Mouse (Mus musculus) lung, adult 2 months (tissue): Measurements from ENCODE around the gene Chd2.

Experiments used
- CTCF ChIP-seq: fragments of 200-500 bp; IDR thresholded peaks from 2 replicates; pipeline ENCODE4 v1.5.1; 2011; ENCODE audit warnings: mild to moderate bottlenecking, low read length, control low read depth; ENCODE audit not compliant: insufficient read depth
- POLR2A ChIP-seq: fragments of 200-500 bp; IDR thresholded peaks from 2 replicates; pipeline ENCODE4 v1.6.1; 2011; ENCODE audit warnings: low read depth, mild to moderate bottlenecking, control low read depth, low read length, borderline replicate concordance; ENCODE audit errors: extremely low read depth

DNA sequence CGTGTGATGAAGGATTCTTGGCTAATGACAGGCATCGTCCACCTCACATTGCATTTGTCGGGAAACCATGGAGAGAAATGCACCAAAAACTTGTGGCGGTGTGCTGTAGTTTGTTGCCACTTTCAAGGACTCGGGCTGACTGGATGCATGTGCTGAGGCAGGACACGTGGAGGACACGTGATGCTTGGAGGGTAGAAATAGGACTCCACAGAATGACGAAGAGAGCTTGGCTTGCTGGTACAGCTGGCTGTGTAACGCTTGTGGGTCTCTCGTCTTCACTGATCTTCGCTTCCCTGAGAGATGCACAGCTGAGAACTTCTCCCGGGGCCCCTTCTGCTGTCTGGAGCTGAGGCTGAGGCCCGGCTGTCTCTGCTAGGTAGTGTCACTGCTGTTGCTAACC lies 118.4 kb downstream of the Chd2 start:
- no peak for TF ChIP-seq CTCF
- no peak for TF ChIP-seq POLR2A
